Mouse (Mus musculus) T-cell, adult 2 months (primary cell): Measurements from ENCODE around the gene Med6.
A peak's percentile ranks its signal among the peaks of the same experiment; 100 is the strongest.

ENCODE experiments used
- DNase-seq: peaks from one replicate; pipeline ENCODE4 v3.0.0; 2022; ENCODE audit warnings: low spot score

Gene Med6

DNA sequence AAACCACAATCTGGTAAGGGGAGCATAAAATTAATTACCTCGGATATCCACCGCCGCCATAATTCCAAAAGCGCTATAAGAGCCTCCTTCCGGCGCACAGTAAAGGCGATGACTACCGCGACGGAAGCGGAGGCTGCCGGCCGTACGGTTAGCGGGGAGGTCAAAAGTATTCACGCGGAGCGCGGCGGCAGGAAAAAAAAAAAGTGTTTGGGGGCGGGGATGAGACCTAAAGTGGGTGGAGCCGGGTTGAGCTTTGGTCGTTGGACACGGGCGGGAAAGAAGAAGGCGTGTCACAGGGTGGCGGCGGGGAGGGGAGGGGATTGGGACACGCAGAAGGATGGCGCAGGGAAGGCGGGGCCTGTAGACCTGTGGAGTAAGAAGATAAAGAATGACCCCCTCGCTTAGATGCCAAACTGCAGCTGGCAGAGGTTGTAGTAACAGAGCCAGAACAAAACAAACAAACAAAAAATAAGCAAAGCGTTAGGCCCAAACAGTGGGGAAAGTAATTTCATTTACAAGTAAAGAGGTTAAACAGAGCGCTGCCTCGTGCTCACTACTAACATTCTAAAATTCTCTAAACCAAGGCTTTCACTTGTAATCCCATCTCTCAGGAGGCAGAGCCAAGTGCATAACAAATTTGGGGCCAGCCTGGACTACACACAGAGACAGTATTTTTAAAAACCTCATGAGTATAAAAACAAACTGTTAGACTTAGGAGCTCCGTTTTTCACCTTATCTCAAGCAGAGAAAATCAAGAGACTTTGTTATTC is at the start of gene Med6:
Med6 (minus strand) TSS at position 107 of the 770 bp plus-strand sequence.
- peak; percentile 92 for DNase-seq

DNA sequence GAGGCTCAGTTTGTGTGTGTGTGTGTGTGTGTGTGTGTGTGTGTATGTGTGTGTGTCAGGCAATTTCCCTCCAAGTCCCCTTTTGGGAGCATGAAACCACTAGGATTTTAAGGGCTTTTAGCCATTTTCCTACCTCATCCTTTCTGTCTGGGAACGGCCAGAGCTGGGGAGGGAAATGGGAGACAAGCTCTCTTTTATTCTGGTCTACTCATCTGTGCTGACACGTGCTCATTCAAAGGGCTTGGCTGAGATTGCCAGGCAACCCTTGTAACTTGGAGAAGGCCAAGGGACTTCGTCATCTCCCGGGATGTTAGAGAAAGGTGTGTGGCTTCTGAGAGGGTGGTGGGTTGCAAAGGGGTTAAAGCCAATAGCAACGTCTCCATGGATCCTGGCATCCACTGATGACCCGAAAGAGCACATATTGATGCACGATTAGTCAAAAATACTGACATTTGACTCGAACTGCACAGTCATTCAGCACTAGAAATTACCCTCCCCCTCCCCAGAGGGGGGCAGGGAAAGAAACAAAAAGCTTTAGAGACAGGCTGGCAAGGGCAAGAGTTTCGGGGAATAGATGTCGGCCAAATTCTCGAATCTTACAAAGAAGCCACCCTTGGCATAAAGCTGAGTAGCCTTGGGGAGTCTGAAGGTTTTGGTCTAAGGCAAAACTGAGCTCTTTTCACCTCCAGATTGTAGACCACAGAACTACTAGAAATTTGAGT is 47.7 kb upstream of the Med6 start:
- no peak for DNase-seq

DNA sequence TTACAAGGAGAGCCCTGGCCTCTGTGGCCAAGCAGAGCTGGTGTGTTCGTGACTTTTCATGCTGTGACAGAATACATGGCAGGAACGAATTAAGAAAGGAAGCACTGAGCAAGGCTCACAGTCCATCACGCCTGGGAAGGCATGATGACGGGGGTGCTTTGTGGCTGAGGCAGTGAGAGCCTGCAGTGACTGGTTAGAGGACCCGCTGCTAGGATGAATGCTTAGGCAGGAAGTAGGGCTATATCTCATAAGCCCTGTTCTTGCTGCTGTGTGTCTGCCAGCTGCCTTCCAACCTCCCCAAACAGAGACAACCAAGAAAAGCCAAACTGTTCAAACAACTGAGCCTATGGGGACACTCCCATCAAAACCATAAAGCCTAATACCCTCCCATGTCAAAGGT is 45.8 kb upstream of the Med6 start:
- DNase-seq: no peak

DNA sequence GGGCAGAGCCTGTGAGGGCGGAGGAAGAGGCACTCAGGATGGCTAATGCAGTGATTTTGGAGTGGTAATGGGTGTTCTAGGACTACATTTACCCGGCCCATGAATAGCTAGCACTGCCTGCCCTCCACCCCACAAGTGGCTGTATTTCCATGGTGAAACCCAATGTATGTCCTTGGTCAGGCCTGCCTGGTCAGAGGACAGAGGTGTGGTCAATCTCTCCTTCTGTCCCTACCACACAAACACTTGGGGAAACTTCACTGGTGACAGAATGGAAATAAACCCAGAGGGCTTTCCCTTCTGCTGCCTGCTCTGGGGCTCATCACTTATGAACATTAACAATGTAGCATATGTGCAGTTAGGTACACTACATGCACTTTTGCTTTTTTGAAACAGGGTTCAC is 38.4 kb upstream of the Med6 start:
- no peak for DNase-seq

DNA sequence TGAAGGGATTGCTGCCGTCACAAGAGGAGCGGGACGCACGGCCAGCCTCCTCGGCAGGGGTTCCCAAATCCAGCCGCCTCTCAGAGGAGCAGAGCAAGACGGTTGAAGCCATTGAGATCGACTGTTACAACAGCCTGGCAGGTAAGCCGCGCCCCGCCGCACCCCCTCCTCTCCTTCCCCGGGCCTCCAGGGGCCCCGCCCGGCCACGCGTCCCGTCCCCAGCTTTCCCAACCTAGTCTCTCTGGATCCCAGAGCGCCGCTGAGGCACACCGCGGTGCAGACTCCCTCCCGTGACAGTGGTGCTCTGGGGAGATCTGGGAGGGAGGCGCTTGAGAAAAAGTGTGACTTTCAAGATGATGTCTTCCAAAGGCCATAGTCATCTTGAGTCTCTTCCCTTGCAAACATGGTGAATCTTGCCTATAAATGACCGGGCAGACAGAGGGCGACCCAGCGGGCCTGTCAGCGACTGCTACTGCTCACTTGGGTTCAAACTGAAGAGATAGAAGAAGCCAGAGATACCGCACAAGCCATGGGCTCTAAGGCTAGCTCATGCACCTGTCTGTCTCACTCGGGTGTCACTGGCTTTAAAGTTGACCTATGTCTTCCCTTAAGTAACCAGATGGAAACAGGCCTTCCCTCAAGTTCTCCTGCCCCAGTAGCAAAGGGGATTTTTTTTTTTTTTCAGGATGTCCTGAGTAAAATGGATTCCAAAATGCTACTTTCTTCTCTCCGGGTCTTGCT is 37.0 kb upstream of the Med6 start:
- DNase-seq: no peak

DNA sequence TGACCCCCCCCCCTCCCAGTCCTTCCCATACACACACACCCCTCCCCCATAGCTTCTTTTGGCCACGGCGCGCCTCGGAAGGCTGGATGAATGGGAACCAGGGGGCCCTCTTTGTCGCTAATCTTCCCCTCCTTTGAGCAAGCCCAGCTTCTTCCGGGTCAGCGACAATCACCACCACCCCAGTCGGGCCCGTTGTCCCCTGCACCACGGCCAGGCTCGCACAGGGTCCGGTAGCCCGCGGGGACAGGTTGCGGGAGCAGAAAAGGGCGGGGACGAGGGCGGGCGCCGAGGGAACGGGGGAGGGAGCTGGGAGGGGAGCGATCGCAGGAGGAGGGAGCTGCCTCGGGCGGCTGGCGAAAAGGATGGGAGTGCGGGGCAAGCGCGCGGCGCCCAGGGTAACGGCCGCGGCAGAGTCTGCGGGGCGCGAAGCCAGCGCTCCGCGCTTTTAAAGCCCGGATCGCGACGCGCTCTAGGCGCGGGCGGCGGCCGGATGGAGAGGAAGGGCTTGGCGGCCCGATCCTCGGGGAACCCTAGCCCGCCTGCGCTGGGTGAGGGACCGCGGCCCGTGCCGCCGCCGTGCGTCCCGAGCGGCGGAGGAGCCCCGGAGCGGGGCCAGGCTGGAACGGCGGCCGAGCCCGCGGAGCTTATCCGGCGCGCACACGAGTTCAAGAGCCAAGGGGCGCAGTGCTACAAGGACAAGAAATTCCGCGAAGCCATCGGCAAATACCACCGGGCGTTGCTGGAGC is 36.3 kb upstream of the Med6 start, which contains the start of gene Ttc9:
Ttc9 (plus strand) TSS at position 335 of the 746 bp plus-strand sequence.
- DNase-seq: no peak

DNA sequence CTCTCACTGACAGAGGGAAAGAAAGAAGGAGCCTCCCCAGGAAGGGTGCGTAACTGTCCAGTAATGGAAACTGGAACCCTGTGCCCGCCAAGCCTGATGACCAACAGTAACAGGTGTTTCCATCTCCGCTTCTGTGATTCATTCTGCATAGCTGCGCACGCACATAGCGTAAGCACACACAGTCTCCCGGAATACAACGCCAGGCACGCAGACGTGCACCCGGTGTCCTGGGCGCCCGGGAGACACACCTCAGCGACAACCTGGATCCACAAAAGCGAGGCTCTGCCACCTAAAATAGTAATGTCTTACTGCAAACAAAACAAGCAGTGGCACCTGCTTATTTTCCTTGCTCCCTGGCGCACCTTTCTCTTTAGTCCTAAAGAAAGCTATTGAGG is 35.7 kb upstream of the Med6 start:
- no peak for DNase-seq

DNA sequence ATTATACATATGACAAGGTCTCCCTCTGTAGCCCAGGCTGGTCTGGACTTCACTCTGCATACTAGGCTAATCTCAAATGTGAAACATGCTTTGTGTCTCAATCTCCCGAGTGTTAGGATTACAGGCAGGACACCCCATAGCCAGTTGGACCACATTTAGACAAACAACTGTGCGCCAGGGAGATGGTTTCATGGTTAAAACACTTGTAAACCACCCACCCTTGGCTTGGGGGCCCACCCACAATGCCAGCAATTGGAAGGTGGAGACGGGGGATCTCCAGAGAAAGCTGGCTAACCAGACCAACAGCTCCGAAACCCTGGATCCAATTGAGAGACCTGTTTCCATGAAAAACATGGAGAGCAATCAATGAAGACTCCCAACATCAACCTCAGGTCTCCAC is 33.3 kb upstream of the Med6 start:
- DNase-seq: no peak

DNA sequence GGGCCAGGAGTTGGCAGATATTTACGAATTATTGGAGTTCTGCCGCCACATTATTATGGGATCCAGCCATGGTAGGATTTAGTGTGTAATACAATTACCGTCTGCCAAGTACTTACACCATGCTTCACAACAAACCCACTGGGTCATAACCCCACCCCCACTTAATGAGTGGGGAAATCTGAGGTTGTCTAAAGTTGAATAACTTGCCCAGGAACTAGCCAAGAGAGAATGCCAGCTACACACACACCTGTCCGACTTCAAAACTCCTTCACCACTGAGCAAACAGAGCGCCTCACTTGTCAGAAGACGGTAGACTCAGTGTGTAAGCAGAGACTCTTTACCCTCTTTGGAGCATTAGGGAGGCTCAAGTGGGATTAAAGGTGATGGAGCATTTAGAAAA is 32.6 kb upstream of the Med6 start:
- DNase-seq: no peak

DNA sequence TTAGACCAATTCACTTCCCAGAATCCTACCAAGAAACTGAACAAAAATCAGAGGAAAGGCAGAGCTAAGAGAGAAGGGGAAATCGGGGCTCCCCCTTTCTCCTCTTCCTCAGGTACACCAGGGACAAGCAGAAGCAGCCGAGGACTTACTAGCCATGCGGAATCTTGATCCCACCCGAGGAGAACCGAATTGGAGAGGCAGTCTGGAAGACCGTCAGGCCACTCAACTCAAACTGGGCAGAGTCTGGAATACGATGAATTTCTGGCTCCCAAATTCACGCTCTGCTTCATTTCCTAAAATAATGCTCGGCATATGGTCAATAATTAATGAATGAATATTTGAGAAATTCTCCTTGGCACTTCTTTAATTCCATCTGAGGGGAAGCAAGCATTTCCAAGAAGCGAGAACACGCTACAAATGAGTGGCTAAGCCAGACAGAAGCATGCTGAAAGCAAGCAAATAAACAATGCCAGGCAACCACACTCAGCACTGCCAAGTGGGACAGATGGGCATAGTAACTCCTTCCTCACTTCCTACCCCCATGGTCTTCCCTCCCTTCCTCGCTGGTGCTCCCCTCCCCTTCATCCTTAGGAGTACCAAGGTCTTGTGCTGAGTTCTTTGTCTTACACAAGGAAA is 31.5 kb upstream of the Med6 start:
- no peak for DNase-seq

DNA sequence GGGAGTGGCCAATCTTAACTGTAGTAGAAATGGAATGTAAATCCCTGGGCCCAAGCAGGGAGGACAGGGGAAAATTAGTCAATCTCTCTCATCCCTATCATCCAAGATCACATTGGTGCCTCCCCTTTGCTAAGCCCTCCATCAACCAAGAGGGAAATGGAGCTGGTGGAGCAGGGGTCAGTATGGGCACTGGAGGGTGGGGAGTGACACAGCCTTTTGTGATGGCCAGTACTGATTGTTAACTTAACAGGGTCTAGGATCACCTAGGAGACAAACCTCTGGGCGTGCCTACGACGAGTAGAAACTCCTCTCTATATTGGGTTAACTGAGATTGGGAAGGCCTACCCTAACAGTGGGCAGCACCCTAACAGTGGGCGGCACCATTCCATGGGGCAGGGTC is 28.6 kb upstream of the Med6 start:
- DNase-seq: no peak

DNA sequence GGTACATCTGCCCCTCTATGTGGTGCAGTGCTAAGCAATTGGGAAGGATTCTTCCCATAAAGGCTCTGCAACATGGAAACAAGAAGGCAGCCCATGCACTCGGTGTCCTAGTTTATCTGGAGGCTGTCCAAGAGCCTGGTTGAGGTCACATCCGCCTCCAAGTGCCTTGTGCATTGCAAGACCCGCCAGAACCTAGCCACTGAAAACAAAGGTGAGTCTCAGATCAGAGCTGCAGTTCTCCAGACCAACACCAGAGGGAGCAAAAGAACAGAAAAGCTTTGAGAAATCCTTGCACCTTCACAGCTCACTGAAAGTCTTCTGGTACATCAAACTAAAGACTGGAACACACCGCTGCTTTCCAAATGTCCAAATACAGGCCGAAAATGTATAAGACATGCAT is 24.5 kb upstream of the Med6 start:
- peak; percentile 56 for DNase-seq

DNA sequence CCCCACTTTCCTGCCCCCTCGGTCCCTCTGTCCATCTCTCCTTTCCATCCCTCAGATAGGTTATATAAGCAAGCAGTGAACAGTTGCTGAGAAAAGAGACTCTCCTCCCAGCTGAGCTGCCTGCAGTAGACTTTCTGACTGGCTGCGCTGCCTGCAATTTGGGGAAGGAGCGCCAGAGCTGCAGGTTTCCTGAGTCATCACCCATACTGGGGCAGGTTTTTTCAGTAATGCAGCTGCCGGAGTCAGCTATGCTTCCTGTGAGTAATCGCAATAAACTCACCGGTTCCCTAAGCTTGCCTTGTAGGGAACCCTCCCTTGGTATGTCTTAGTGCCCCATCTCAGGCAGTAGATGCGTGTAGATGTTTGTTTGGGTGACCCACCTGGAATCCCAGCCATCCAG is 22.2 kb upstream of the Med6 start:
- no peak for DNase-seq

DNA sequence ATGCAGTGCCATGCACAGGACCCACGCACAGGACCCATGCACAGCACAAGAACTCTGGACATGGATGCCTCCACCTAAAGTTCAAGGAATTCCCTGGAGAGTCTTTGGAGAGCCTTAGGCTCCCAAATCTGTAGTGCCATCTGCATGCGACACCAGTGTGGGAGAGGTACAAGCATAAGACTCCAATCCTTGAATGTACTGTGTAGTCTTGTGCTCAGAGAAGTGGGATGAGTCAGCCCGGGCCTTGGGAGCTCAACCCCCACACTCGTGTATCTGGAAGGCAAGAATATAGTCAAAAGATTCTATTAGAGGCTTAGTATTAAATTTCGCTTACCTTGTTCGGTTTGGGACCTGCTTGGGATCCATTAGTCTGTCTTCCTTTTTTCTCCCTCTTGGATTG is 21.0 kb upstream of the Med6 start:
- DNase-seq: no peak

DNA sequence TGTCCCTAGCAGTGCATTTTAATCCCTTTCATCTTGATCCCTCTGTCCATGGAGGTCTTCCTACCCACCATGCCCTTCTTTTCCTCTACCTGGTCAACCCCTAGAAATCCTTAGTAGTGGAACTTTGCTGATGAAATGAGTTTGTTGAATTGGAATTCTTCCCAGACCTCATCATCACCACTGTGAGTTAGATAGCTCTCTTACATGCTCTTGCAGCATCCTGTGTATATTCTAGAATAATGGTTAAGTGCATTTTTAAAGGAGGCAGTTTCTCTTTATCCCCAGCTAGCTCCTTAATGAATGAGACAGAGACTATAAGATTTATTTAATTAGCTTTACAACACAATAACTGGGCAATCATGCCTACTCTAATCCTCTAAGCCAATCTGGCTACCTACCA is 14.6 kb upstream of the Med6 start:
- no peak for DNase-seq

DNA sequence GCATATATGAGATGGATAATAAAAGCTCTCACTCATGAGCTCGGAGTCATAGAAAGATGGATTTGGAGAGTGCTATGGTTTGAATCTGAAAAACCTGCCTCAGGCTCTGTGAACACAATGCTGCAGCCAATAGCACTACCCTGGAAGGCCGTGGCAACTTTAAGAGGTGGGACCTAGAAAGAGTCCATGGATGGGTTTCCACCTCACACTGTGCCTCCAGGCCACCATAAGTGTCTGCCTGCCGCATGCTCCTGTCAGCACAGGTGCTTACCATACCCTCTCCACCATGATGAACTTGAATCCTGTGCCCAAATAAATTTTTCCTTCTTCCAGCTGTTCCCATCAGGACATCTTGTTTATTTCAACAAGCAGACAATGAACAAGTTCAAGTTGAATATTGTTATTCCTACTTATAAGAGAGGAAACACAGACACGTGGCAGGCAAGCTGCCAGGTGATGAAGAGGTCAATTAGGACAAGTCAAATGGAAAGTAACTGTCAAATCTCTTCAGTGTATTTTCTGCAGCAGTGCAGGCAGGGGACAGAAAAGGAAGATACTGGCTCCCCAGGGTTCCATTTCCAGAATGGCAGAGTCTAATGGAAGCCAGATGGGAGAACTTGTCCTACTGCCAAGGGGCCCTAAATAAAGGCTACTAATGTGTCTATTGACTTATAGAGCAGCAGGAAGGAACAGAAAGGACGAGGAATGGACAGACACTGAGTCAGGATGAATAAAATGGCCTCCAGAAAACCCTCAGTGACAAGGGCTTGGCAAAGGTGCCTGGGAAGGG is 10.4 kb upstream of the Med6 start:
- DNase-seq: no peak

DNA sequence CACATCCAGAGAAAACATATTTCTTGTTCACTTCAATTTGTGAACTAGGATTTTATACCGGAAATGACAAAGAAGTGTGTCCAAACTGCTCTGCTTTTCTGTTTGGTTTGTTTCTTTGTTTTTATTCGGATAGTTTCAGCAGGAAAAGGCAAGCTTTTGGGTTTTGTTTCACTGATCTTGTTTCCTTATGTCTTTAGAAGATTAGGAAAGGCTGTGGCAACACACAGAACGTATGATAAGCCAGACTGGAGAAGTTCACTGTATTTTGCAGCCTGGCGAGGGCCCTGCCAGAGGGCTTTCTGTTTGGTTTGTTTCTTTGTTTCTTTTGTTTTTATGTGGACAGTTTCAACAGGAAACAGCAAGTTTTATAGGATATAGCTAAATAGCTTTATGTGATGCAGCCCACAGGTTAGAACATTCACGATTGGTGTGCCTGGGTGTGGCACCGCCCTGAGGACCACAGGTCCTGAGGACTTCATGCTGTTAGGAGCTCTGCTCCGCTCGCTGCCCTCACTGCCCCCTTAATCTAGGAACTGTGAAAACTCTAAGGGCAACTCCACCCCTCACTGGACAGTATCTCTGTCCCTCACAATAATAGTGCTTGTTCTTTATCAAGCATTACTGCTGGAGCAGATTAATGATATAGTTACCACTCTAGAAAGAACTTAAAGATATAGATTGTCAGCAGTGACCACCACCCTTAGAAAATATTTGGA is 1.9 kb upstream of the Med6 start:
- DNase-seq: no peak

DNA sequence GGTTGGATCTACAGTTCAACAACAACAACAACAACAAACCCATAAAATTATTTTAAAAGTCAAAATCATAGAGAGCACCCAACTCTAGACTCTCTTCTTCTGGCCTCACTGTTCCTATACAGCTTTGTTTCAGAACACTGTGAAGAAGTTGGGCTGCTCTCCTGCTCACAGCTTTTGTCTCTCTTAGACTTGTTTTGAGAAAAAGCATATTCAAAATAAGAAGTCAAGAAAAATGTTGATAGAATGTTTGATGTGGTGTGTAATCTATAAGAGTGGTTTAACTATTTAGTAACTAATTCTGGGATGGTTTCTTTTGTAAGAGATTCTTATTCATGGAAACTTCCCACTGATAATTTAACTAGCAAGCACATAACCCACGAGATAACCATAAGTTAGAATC is 26.4 kb downstream of the Med6 start, which contains the start of gene Adam21:
Adam21 (minus strand) TSS at position 101 of the 400 bp plus-strand sequence.
- no peak for DNase-seq

DNA sequence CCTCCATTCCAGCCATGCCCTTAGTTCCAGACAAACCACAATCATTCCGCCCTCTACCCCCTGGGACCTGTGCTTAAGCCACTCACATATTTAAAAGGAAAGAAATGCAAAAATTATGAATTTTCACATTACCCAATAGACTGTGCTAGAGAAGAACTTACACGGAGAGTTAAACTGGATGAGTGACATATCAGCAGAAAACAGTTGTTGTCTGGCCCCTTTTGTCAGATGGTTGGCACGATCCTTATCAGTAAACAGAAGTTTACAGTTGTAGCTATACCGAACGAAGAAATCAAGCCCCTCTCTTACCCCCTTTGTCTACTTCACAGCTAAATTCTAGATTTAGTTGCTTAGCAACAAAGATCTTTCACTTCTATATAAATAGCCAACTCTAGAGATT is 26.9 kb downstream of the Med6 start:
- no peak for DNase-seq

DNA sequence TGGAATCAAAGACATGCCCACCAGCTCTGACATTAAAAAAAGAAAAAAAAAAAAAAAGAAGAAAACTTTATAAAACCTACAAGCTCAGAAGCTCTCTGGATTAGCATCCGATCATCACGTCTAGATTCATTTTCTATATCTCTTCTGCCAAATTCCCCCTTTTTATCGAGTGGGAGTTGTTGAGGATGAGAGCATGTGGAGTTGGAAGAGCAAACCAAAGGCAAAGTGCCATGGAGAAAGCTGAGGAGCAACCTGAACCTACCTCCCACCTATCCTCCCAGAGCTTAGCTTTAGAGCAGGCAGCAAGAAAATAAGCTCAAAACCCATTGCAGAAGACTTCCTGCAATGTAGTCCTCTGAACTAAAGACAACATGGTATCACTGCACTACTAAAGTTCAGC is 30.6 kb downstream of the Med6 start:
- no peak for DNase-seq
